Mouse (Mus musculus) megakaryocyte, embryonic 14.5 days (primary cell): ENCODE results near the gene Nemf.

Experiments used
- FLI1 ChIP-seq: IDR thresholded peaks from 2 replicates; pipeline ENCODE4 v1.6.1; 2012; ENCODE audit warnings: low read length, inconsistent platforms, mixed read lengths
- GATA1 ChIP-seq: IDR thresholded peaks from 3 replicates; pipeline ENCODE4 v1.6.1; 2012; ENCODE audit warnings: mixed read lengths, low read length, inconsistent platforms, borderline replicate concordance

DNA sequence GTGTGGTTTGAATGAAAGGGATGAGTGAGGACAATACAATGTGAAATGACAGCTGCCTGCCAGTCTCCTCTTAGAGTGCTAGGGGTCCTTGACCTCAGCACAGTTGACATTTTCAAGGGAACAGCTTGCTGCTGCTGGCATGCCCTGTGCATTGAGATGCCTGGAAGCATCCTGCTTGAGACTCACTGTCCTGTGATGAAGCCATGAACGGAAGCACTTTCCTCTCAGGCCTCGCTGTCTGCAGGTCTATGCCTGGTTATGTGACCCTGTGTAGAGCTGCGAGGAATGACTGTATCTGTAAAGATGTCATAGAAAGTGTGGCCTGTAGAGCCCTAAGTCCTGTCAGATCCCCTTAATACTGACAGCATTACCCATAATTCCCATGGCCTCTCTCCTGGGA lies 91.9 kb downstream of the Nemf start:
- TF ChIP-seq FLI1 (no peak), GATA1 (no peak)
